Mouse (Mus musculus): ENCODE measurements around the gene Mtch1.
"Not testable (repeated sequence)": the region's sequence is repeated elsewhere in the genome, so short reads cannot be mapped to it uniquely, and the experiment has no call there.

Mtch1 gene

GRCm38 (mm10) chr17:29361982-29362691 lies 14.4 kb upstream of the Mtch1 start:
- peak; percentile 59 for DNase-seq

- DNase-seq = peak; percentile 36 to 53
Measured at GRCm38 (mm10) chr17:29360761-29361221, 13.1 kb upstream of the Mtch1 start, which contains the start of gene Fgd2. Gene Fgd2 (plus strand): TSS chr17:29360914.

- no peak for DNase-seq
Measured at GRCm38 (mm10) chr17:29358928-29359327, 11.2 kb upstream of the Mtch1 start.

- DNase-seq = no peak
Measured at GRCm38 (mm10) chr17:29356882-29357281, 9.1 kb upstream of the Mtch1 start.

GRCm38 (mm10) chr17:29356479-29356856 lies 8.7 kb upstream of the Mtch1 start:
- DNase-seq = peak; percentile 87 to 93

- peak; percentile 77 to 86 for DNase-seq
Measured at GRCm38 (mm10) chr17:29355841-29356478, 8.2 kb upstream of the Mtch1 start.

- DNase-seq = peak in 1 of 2 experiments; percentile 49
Measured at GRCm38 (mm10) chr17:29355461-29355840, 7.7 kb upstream of the Mtch1 start.

- not testable (repeated sequence) for DNase-seq
Measured at GRCm38 (mm10) chr17:29351056-29351455, 3.3 kb upstream of the Mtch1 start.

GRCm38 (mm10) chr17:29348996-29349395 lies 1.3 kb upstream of the Mtch1 start:
- peak in 1 of 2 experiments; percentile 21 for DNase-seq

- peak in 1 of 2 experiments; percentile 48 for DNase-seq
Measured at GRCm38 (mm10) chr17:29347126-29347644, 549 bp downstream of the Mtch1 start.

GRCm38 (mm10) chr17:29346496-29347125 lies 1.1 kb downstream of the Mtch1 start:
- DNase-seq = peak; percentile 55 to 65

GRCm38 (mm10) chr17:29345272-29345671 lies 2.5 kb downstream of the Mtch1 start:
- peak in 1 of 2 experiments; percentile 3 for DNase-seq

- no peak for DNase-seq
Measured at GRCm38 (mm10) chr17:29343241-29343640, 4.5 kb downstream of the Mtch1 start.

GRCm38 (mm10) chr17:29342010-29342910 lies 5.5 kb downstream of the Mtch1 start:
- peak; percentile 76 to 85 for DNase-seq

- peak; percentile 62 to 78 for DNase-seq
Measured at GRCm38 (mm10) chr17:29341591-29342003, 6.1 kb downstream of the Mtch1 start.

GRCm38 (mm10) chr17:29340406-29341261 lies 7.1 kb downstream of the Mtch1 start:
- DNase-seq = no peak

- DNase-seq = peak in 1 of 2 experiments; percentile 56
Measured at GRCm38 (mm10) chr17:29339170-29339768, 8.5 kb downstream of the Mtch1 start.

- no peak for DNase-seq
Measured at GRCm38 (mm10) chr17:29337979-29338823, 9.5 kb downstream of the Mtch1 start.

- DNase-seq = no peak
Measured at GRCm38 (mm10) chr17:29336266-29336990, 11.3 kb downstream of the Mtch1 start.
